Mouse (Mus musculus): Measurements from ENCODE around the gene Rhbdd3. TPM values are rescaled to one million over a fixed set of nuclear protein-coding genes. Genes with fewer than 3 reads are reported as not detected.
"Not testable (repeated sequence)": the region's sequence is repeated elsewhere in the genome, so short reads cannot be mapped to it uniquely, and the experiment has no call there.

The Rhbdd3 gene
- total RNA-seq, 1 experiment from 2014 or later = 27.9 TPM

DNA sequence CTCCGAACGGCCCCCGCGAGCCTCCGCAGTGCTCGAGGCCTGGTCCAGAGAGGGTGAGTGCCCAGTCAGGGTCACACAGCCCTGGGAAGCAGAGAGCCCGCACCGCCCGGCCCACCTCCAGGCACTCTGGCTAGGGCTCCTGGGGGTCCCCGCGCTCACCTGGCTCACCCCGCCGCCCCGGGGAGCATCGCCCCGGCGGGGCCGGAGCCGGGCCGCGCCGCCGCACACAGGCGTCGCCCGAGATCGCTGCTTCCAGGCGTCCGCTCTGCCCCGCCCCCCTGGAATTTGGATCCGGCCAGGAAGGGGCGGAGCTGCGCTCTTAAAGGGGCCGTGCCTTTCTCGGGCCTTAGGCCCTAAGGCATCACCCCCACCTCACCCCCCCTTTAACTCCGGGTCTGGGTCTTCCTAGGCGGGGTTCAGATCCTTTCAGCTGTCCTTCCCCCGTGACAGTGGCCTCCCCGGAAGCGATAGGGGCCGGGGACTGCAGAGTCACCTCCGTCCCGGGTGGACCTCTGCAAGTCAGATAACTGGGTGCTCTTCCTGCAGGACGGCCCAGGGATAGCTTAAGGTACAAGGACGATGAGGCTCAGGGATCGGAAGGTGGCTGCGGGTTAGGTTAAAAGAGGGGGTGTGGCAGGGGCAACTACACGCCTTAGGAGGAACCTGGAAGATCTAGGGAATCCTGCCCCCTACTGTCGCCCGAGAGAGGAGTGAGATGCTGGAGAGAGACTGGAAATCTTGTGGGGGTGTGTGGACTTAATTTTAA is 33.5 kb upstream of the Rhbdd3 start, which contains the start of gene Gas2l1:
Gas2l1 (minus strand) TSS at position 272 of the 766 bp plus-strand sequence.
- peak; percentile 93 for DNase-seq

DNA sequence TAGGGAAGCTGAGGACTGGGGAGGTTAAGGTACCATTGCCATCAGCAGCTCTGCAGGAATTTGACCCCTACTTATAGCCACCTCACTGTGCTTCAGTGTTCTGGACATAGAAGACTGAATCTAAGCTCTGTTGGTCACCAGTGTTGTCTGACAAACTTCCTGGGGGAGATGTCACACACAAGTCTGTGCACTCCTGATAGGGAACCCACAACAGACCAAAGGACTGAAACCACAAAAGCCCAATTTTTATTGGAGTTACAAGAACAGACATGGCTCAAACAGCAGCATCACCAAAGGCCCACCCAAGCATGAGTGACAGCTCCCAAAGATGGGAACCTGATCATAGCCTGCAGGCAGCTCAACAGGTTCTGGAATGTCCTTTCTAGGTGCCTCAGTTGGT is 31.7 kb upstream of the Rhbdd3 start:
- DNase-seq = no peak

DNA sequence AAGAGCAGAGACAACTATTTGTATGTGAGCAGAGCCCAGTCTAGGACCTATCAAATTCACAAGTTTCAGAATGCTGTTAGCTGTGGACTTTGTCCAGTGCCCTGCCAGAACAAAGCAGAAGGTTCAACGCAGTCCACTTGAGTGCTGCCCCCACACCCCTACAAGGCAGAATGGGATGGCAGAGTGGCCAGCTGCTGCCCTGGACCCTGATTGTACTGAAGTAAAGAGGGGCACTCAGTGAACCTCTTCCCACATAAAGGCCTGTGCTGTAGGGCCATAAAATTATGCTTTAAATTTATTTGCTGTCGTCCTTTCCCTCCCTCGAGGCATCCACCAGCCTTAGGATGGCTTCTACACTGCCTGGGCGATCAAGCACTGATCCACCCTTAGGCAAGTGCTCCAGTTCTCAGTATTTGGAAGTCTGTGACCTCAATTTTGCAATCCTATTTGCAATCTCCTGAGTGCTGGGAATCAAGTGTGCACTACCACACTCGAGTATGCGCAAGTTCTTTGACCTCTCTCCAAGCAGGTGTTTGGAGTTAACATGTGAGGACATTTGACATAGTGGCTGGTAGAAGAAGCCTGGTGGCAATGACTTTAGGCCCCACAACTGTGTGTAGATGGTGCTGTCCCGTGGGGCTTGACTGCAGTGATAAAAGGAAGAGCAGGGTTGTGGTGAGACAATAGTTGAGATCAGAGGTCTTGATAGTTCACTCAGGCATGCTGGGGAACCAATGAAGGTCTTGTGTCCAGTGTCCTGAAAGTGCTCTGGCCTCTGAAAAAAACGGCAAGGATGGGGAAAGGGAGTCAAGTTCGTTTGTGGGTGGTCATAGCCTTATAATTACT is 30.4 kb upstream of the Rhbdd3 start:
- no peak for DNase-seq

DNA sequence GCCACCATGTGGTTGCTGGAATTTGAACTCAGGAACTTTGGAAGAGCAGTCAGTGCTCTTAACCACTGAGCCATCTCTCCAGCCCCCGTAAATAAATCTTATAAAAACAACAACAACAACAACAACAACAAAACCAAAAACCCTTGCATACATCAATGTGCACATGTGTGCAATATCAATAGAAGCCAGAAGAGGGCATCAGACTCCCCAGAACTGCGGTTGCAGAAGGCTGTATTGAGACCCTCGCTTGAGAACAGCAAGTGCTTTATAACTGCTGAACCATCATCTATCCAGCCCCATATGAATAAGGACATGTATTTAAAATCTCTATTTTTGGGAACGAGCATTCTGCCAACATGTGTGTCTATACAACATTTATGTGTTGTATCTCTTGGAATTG is 23.8 kb upstream of the Rhbdd3 start:
- no peak for DNase-seq

DNA sequence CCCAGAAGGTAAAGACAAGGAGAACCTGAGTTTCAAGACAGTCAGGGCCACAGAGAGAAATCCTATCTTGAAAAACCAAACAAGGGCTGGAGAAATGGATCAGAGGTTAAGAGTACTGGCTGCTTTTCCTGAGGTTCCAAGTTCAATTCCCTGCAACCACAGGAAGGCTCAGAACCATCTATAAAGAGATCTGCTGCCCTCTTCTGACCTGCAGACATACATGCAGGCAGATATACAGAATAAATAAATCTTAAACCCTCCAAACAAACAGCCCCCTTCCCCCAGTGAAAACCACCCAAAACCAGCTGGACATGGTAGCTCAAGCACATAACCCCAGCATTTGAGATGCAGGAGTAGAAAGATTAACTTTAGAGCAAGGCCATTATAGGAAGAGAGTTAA is 23.0 kb upstream of the Rhbdd3 start:
- no peak for DNase-seq

DNA sequence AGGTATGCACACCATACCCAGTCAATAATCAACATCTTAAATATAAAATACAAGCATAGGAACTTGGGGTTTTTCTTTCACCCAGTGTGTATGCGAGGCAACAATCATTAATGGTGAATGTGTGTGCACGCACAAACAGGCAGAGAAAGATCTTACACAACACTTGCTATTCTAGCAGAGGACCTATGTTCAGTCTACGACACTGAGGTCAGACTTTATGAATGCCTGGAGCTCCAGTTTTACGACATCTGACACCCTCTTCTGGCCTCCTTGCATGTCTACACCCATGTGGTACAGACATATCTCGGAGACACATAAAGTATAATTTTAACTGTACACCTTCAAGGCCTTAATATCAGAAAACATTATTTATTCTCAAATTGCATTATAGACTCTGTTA is 21.9 kb upstream of the Rhbdd3 start:
- DNase-seq = not testable (repeated sequence)

DNA sequence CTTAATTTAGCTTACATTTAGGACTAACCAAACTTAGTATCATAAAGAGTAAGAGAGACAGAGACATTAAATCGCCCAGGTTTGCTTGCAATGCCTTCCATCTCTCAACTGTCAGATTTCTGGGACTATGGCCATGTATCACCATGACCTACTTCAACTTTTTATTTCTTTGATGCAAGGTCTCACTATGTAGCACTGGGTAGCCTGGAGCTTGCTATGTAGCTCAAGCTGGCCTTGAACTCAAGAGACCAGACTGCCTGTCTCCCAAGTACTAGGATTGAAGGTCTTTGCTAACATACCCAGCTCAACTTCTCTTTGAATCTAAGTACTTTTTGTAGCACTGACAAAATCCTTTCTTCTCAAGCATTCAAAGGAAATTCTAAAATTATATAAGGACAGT is 9.6 kb upstream of the Rhbdd3 start:
- DNase-seq = no peak

DNA sequence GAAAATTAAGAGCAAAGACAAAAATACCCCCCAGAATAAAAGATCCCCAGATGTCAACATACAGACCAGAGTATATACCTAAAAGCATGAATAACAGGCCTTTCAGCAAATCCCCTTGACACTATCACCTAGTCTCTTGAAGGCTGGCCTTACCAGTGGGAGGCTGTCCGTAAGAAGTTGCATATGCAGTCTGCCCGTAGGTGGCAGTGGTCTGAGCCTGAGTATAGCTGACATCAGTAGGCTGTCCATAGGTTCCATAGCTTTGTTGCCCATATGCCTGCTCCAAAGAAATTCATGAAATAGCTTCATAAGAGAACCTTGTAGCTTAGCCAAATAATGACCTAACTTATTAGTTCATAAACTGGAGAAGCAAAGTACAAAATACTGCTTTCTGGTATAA is 7.0 kb upstream of the Rhbdd3 start:
- no peak for DNase-seq

DNA sequence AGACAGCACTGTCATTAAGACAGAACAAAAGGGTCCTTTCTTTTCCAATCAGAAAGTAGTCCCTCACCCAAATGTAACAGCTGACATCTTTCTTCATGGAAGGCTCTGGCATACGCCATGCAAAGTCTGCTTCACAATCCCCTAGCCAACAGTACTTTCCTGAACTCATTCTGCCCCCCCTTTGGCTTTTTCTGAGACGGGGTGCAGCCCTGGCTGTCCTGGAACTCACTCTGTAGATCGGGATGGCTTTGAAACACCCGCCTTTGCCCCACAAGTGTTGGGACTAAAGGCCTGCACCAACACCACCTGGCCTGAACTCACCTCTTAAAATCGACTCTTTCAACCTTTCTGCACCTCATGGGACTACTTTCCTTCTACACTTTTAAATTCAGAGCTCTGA is 2.8 kb upstream of the Rhbdd3 start:
- no peak for DNase-seq

DNA sequence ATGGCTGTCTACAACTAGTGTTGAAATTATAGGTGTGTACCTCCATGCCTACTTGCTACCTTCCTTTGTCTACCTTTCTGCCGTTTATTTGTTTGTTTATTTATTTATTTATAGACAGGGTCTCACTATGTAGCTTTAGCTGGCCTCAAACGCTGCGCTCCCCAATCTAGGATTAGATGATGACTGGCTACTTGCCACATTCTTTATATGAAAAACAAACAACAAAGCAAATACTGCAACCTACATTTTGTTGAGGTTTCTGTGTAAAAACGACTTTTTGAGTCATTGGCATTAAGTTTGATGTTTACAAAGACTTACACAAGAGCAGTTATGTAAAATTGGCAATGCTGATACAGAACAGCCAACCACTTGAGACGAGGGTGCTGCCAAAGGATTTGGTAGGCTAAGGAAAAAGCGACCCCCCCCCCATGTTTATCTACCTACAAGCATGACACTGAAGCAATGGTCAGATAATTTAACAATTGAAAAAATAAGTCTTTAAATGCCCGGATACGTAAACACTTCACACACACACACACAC is 2.2 kb upstream of the Rhbdd3 start:
- no peak for DNase-seq

DNA sequence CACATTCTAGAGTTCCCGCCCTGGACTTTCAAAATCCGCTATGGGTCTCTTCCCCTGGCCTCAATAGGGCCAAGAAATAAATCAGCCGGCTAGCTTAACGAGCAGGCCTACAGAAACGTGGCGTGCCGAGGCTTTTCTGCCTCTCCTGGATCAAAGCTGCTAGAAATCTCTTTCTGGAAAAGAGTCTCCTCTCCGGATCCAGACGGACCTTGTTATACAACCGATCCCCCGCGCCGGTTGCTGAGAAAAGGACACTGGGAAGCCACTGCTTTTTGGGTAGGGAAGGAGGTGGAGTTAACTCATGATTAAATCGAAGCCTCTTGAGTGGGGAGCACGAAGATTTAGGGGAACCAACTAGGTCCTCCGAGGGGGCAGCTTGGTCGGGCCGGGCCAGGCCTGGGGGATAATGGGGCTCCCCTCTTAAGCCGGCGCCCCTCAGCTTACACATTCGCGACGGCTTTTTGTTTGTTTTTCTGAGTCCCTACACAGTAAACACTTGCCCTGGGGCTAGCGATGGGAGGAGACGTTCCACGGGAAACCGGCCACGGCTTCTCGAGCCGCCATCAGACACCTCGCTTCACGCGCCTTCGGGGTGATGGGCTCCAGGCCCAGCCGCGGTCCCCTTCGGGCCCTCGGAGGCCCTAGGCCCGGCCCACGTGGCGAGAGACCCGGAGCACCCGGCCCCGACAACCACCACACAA is 541 bp upstream of the Rhbdd3 start:
- DNase-seq = peak; percentile 42

DNA sequence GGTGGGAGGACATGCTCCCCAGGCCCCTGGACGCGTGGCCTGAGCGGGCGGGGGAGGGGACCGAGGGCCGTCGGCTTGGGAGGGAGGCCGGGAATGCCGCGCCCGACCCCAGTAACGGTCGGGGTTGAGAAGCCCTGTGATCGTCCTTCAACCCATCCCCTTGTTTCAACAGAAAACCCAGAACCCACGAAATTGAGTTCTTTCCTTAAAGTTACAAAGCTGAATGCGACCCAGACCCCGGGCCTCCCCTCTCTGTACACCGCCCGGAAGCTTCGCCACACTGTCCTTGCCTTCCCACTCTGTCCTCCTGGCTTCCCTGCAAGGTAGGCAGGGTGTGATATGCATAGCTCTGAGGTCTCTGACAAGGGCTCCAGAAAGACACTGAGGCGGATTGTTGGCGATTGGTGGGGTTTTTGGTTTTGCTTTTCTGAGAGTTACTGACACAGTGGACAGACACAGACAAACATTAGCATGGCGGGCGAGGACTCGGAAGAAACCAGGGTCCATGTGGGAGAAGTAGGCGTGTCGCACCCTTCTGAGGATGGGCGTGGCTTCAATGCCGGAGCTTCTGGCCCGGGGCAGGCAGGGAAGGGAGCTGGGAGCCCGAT is 954 bp downstream of the Rhbdd3 start:
- peak; percentile 83 for DNase-seq

DNA sequence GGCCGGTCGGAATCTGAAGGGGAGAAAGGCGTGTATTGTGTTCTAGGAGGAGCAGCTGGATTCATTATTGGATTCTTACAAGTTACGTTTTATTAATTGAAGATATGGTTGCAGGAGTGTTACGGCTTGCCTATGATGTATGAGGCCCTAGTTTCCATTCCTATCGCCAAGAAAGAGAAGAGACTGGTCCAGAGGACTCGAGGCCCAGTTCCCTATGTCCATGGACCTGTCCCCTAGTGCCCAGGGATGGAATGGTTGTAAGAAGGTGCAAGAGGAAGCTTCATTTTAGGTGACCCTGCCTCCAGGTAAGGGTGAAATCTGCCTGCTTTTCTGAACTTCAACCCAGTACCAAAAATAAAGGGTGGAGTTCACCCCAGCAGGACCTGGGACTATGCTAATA is 1.6 kb downstream of the Rhbdd3 start:
- DNase-seq = no peak

DNA sequence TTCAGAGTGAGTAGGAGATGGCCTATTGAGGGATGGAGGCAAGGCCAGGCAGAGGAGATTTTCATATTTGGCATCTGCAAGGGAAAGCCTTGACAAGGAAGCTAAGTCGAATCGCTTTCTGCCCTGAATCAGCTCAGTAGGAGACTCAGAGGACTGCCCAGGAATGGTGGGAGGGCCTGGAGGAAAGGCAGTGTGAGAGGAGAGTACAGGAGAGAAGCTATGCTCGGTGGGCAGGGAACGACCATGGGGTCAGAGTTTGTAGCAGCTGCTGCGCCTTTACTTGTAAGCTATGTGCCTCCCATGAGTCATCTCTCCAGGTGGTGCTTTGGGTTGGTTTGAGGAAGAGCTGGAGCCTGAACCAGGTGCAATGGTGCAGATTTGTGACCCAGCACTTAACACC is 2.1 kb downstream of the Rhbdd3 start:
- DNase-seq = no peak

DNA sequence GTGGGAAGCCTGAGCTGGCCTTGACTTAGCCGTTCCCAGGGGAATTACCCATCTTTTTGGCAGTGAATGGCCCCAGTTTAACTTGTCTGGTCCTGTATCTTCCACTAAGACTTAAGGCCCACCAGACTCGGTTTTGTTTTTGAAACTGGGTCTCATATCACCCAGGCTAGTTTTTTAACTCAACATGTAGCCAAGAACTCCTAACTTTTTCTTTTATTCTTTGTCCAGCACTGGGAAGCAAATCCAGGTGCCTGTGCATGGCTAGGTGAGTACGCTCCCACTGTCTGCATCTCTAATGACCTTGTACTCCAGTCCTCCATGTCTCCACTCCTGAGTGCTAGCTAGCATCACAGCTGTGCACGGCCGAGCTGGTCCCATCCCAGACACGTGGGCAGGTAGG is 2.9 kb downstream of the Rhbdd3 start:
- no peak for DNase-seq

DNA sequence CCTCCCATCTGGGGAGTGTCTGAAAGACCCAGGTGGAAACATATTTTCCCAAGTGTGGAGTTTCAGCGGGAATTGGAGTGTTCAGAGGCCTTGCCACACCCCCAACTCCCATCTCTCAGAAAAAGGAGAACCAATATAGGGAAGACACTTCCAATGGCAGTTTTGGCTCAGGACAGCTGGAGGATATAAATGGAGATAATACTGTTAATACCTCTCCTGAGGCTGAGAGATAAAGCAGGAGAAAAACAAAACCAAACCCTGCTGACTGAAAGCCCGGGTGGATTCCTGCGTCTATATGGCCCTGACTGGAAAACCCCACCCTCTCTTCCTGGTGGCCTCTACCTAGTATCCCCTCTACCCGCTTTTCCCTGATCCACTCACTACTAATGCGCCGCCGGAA is 3.7 kb downstream of the Rhbdd3 start:
- DNase-seq = no peak

DNA sequence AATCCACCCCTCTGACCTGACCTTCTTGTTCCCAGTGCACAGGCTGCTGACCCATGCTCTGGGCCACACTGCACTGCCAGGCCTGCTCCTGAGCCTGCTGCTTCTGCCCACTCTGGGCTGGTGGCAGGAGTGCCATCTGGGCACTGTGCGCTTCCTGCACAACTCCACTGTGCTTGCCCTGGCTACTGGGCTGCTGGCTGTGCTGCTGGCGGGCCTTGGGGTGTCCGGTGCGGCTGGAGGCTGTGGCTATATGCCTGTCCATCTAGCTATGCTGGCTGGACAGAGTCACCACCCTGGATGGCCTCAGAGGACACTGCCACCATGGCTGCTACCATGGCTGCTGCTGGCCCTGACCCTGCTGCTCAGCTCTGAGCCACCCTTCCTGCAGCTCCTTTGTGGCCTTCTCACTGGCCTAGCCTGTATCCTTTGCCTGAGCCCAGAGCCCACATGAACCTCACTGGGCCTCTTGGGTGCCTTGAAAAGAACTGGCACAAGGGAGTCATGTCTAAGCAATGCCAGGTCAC is 5.3 kb downstream of the Rhbdd3 start:
- no peak for DNase-seq

DNA sequence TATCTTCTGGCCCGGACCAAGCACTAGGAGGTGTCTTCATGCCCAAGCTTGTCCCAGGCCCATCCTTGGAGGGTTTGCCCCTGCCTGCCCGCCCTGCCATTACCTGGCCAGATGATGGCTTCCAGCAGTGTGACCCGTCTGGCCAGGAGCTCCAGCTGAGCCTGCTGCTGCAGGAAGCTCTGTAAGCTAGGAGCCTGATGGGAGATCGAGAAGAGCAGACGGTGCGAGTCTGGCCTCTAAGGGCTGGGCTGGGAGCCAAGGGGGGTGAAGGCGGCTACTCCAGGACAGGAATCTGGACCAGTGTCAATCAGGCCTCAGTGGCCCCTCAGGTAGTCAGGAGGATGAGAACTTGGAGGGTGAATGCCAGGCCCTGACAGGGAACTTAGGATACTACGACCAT is 10.7 kb downstream of the Rhbdd3 start:
- no peak for DNase-seq

DNA sequence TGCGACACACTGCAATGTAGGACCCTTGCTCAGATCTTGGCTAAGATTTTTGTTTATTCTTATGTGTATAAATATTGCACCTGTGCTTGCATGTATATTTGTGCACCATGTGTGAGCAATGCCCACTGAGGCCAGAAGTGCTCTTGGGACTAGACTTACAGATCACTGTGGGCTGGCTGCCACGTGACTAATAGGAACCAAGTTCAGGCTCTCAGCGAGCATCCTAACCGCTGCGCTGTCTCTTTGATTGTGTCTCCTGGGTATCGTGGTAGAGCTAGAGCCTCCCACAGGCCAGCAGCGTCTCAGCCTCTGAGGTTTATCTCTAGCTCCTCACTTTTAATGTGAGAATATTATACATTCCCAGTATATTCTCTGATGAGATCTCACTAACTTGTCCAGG is 14.9 kb downstream of the Rhbdd3 start:
- no peak for DNase-seq

DNA sequence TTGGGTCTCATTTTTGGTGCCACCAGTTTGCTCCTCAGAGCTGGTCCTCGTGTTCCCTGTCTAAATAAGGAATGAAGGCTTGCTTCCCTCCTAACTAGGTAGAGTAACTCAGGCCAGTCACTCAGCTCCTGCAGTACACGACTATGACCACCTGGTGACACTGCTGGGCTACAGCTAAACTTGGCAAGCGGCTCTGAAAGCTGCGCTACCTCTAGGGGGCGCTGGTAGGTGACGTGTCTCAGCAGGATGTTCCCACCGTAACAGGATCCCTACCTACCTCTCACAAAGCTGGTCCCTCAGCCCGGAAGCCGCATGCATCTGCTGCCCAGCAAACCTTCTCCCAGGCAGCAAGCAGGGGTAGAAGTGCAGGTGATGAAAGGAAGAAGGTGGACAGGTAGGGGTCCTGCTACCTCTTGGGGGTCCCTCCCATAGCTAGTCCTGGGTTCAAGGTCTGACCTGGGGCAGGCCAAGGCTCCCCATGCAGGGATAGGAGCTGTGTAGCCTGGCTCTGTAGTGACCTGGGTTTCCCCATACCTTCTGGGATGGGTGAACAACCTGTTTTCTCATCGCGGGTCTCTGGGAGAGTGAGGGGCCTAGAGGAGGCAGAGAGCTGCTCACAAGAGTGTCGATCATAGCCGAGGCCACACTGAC is 16.3 kb downstream of the Rhbdd3 start:
- peak; percentile 83 for DNase-seq

DNA sequence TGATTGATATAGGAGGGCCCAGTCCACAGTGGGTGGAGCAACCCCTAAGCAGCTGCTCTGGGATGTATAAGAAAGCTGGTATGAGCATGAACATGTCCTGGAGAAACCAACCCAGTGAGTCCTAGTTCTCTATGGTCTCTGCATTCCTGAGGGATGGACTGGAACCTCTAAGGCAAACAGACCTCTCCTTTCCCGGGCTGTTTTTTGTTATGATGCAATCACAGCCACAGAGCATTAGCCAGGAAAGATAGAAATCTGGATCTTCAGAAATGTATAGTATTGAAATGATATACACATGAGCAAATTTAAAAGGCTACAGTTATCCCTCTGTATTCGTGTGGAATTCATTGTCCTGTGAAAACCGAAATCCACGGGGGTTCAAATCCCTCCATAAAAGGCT is 27.0 kb downstream of the Rhbdd3 start:
- no peak for DNase-seq

Measured in adrenal gland, postnatal 25 days (tissue).